Mouse (Mus musculus) MEL (cell line): Measurements from ENCODE around the gene Ppox. TPM values are rescaled to one million over a fixed set of nuclear protein-coding genes. Genes with fewer than 3 reads are reported as not detected.

Experiments used
- DNase-seq: peaks from one replicate; pipeline ENCODE4 v3.0.0; 2011; ENCODE audit warnings: low read depth, low spot score
- H3K27ac ChIP-seq: 2 replicates; pipeline ENCODE4 v1.5.1; 2012; ENCODE audit warnings: low read depth, mild to moderate bottlenecking, control low read depth, low read length, moderate library complexity; ENCODE audit not compliant: control insufficient read depth
- H3K27me3 ChIP-seq, 2 experiments: fragments of 150-350 bp in 1 of 2; sonication (generic) in 1 of 2; 2 replicates each; pipeline ENCODE4 v1.6.1; 2012; ENCODE audit warnings: low read length in 2 of 2, mild to moderate bottlenecking in 2 of 2, improper control_type of control experiment in 1 of 2, moderate library complexity in 1 of 2; ENCODE audit not compliant: insufficient read depth in 2 of 2, control insufficient read depth in 1 of 2
- H3K36me3 ChIP-seq, 2 experiments: 2 replicates each; pipeline ENCODE4 v1.6.1; 2012 to 2014; ENCODE audit warnings: low read length in 2 of 2, improper control_type of control experiment in 1 of 2, inconsistent platforms in 1 of 2, mild to moderate bottlenecking in 1 of 2; ENCODE audit not compliant: insufficient read depth in 2 of 2, control insufficient read depth in 1 of 2
- H3K4me1 ChIP-seq, 2 experiments: fragments of 150-350 bp in 1 of 2; sonication (generic) in 1 of 2; 2 replicates each; pipeline ENCODE4 v1.6.1; 2012; ENCODE audit warnings: low read length in 2 of 2, improper control_type of control experiment in 1 of 2, mild to moderate bottlenecking in 1 of 2; ENCODE audit not compliant: insufficient read depth in 2 of 2, control insufficient read depth in 1 of 2
- H3K4me3 ChIP-seq, 2 experiments: fragments of 150-350 bp in 1 of 2; sonication (generic) in 1 of 2; 2 replicates each; pipeline ENCODE4 v1.5.1; 2012; ENCODE audit warnings: low read depth in 2 of 2, low read length in 2 of 2, mild to moderate bottlenecking in 2 of 2, moderate library complexity in 2 of 2, control low read depth in 1 of 2, improper control_type of control experiment in 1 of 2; ENCODE audit not compliant: control insufficient read depth in 1 of 2, insufficient read depth in 1 of 2
- H3K79me2 ChIP-seq: 2 replicates; pipeline ENCODE4 v1.6.1; 2012; ENCODE audit warnings: mild to moderate bottlenecking, low read length, moderate library complexity; ENCODE audit not compliant: control insufficient read depth, poor library complexity, insufficient read depth
- H3K9ac ChIP-seq: 2 replicates; pipeline ENCODE4 v1.6.1; 2012; ENCODE audit warnings: low read depth, mild to moderate bottlenecking, control low read depth, low read length, moderate library complexity; ENCODE audit not compliant: control insufficient read depth, poor library complexity, severe bottlenecking
- H3K9me3 ChIP-seq: fragments of 150-350 bp; sonication (generic); replicated peaks from 2 replicates; pipeline ENCODE4 v1.6.1; 2012; ENCODE audit warnings: mild to moderate bottlenecking, low read length, improper control_type of control experiment, moderate library complexity; ENCODE audit not compliant: insufficient read depth
- CHD1 ChIP-seq: IDR thresholded peaks from 2 replicates; pipeline ENCODE4 v1.6.1; 2012; ENCODE audit warnings: low read depth, mild to moderate bottlenecking, inconsistent platforms, low read length, improper control_type of control experiment
- CHD2 ChIP-seq: IDR thresholded peaks from 2 replicates; pipeline ENCODE4 v1.6.1; 2011; ENCODE audit warnings: low read length, improper control_type of control experiment
- CTCF ChIP-seq, 3 experiments: IDR thresholded peaks in 2 of 3; conservative IDR thresholded peaks in 1 of 3; 2 replicates each; pipeline ENCODE4 v1.5.1; 2011 to 2012; ENCODE audit warnings: low read length in 3 of 3, low read depth in 2 of 3, mild to moderate bottlenecking in 2 of 3, improper control_type of control experiment in 1 of 3, inconsistent platforms in 1 of 3, mixed read lengths in 1 of 3, moderate library complexity in 1 of 3; ENCODE audit not compliant: control insufficient read depth in 1 of 3, insufficient read depth in 1 of 3, poor library complexity in 1 of 3, severe bottlenecking in 1 of 3
- E2F4 ChIP-seq: IDR thresholded peaks from 2 replicates; pipeline ENCODE4 v1.6.1; 2011; ENCODE audit warnings: low read depth, low read length, improper control_type of control experiment, borderline replicate concordance
- EP300 ChIP-seq, 2 experiments: IDR thresholded peaks; 2 replicates each; pipeline ENCODE4 v1.6.1; 2011; ENCODE audit warnings: improper control_type of control experiment in 2 of 2, low read length in 2 of 2, low read depth in 1 of 2, mild to moderate bottlenecking in 1 of 2
- KAT2A ChIP-seq: conservative IDR thresholded peaks from 2 replicates; pipeline ENCODE4 v1.6.1; 2012; ENCODE audit warnings: low read depth, low read length, improper control_type of control experiment, inconsistent platforms
- MAX ChIP-seq: IDR thresholded peaks from 2 replicates; pipeline ENCODE4 v1.6.1; 2011; ENCODE audit warnings: low read length, improper control_type of control experiment
- MAZ ChIP-seq: IDR thresholded peaks from 2 replicates; pipeline ENCODE4 v1.6.1; 2012; ENCODE audit warnings: low read depth, mild to moderate bottlenecking, inconsistent platforms, low read length, improper control_type of control experiment
- MYB ChIP-seq: IDR thresholded peaks from 2 replicates; pipeline ENCODE4 v1.6.1; 2011; ENCODE audit warnings: mild to moderate bottlenecking, low read depth, low read length, improper control_type of control experiment
- MYC ChIP-seq: IDR thresholded peaks from 2 replicates; pipeline ENCODE4 v1.6.1; 2011; ENCODE audit warnings: low read depth, mild to moderate bottlenecking, low read length, improper control_type of control experiment, moderate library complexity
- POLR2A ChIP-seq, 2 experiments: IDR thresholded peaks; 2 replicates each; pipeline ENCODE4 v1.6.1; 2011 to 2012; ENCODE audit warnings: low read length in 2 of 2, mild to moderate bottlenecking in 2 of 2, control low read depth in 1 of 2, improper control_type of control experiment in 1 of 2, low read depth in 1 of 2, moderate library complexity in 1 of 2; ENCODE audit not compliant: control insufficient read depth in 1 of 2, insufficient read depth in 1 of 2, poor library complexity in 1 of 2
- RAD21 ChIP-seq: IDR thresholded peaks from 2 replicates; pipeline ENCODE4 v1.6.1; 2011; ENCODE audit warnings: mild to moderate bottlenecking, low read depth, low read length, improper control_type of control experiment
- UBTF ChIP-seq: IDR thresholded peaks from 2 replicates; pipeline ENCODE4 v1.6.1; 2012; ENCODE audit warnings: low read depth, mild to moderate bottlenecking, inconsistent platforms, low read length, improper control_type of control experiment, moderate library complexity, borderline replicate concordance; ENCODE audit not compliant: insufficient read depth
- ZKSCAN1 ChIP-seq: IDR thresholded peaks from 2 replicates; pipeline ENCODE4 v1.6.1; 2012; ENCODE audit warnings: low read depth, mild to moderate bottlenecking, inconsistent platforms, low read length, improper control_type of control experiment, moderate library complexity
- polyA plus RNA-seq, 2 experiments: library from polyadenylated mRNA; stranded (reverse) in 1 of 2; unstranded in 1 of 2; fragments of >175 nt in 1 of 2; fragments of >200 nt in 1 of 2; gene quantifications; 2 replicates each; pipeline versions ENCODE4 v1.2.1 to v1.2.4; 2012; ENCODE audit warnings: low replicate concordance in 2 of 2, low read depth in 1 of 2; ENCODE audit not compliant: insufficient read length in 2 of 2, insufficient read depth in 1 of 2, missing spikeins in 1 of 2
- total RNA-seq: library from RNA; depleted of rRNA; stranded (reverse); fragments of 300-350 nt; gene quantifications from 2 replicates; pipeline ENCODE4 v1.2.3, GENCODE M21; 2012

Ppox gene
- total and polyA plus RNA-seq, 3 experiments, result 27.0 to 63.6 TPM; not detected in 1

- no peak for TF ChIP-seq RAD21
- TF ChIP-seq KAT2A, result peak; percentile 36; the same call in 1 of the 2 replicates
- no peak for TF ChIP-seq ZKSCAN1
- peak; percentile 38; the same call in 1 of the 2 replicates for TF ChIP-seq MYC
- TF ChIP-seq CHD2, result no peak
- TF ChIP-seq MAX, result 0 out of 2 replicates have a peak, but pooled peaks have one; percentile 29
- peak; percentile 45; the same call in 1 of the 2 replicates for TF ChIP-seq E2F4
- TF ChIP-seq, all 39 proteins: peak for 17
These were observed 13.5 kb upstream of the Ppox start, which contains the start of gene Ufc1 (continued) for GRCm38 (mm10) chr1:171294298-171295062.

DNA sequence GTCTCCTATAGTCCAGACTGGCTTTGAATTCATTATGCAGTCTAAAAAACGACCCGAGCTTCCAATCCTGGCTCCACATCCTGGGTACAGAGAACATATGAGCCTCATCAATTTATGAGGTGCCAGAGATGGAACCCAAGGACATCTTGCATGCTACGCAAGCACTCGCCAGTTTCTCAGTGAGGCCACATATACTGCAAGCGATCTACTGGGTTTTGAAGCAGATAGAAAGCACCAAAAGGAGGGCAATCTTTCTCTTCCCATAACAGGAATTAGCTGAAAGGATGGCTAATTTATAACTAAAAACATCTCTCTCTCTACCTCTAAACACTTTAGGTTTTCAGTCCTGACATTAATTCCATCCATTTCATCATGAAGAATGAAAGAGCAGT is 12.9 kb upstream of the Ppox start:
- Histone ChIP-seq H3K36me3 (peaks cover 0 to 14% of the 10 kb centered on the region in 2 experiments; a peak in 2 of 4 replicates), H3K4me1 (peaks cover 0 to 9% of the 10 kb centered on the region in 2 experiments; a peak in 3 of 4 replicates), H3K9ac (peak overlapping the region; percentile 99), H3K27me3 (no peaks in the 10 kb centered on the region; a peak in 1 of 4 replicates), H3K79me2 (peaks cover 14% of the 10 kb centered on the region), H3K9me3 (no peaks in the 10 kb centered on the region), H3K27ac (peak overlapping the region; percentile 99; the same call in 1 of the 2 replicates), H3K4me3 (peak overlapping the region; percentile 83 to 100)
- DNase-seq, result peak; percentile 62
- 0 out of 2 replicates have a peak, but pooled peaks have one; percentile 19 for TF ChIP-seq CHD1
- TF ChIP-seq EP300 (IDR thresholded peaks at IDR 0.05; ENCODE audit: low read depth in 1 of 2, low read length in 2 of 2), result no peak
- TF ChIP-seq UBTF, result no peak
- no peak for TF ChIP-seq MYB
- TF ChIP-seq CTCF (IDR thresholded peaks at IDR 0.05 in 2 of 3, conservative IDR thresholded peaks at IDR 0.05 in 1 of 3; ENCODE audit: control insufficient read depth in 1 of 3, insufficient read depth in 1 of 3, low read depth in 2 of 3, low read length in 3 of 3, poor library complexity in 1 of 3, severe bottlenecking in 1 of 3), result no peak

GRCm38 (mm10) chr1:171293351-171293750 is 12.4 kb upstream of the Ppox start:
- Histone ChIP-seq H3K4me3 (peak overlapping the region in 1 of 2 experiments; percentile 83; a peak in 3 of 4 replicates), H3K27ac (no peak overlapping the region), H3K4me1 (peaks cover 0 to 9% of the 10 kb centered on the region in 2 experiments; a peak in 3 of 4 replicates), H3K79me2 (peaks cover 14% of the 10 kb centered on the region), H3K9ac (no peak overlapping the region), H3K36me3 (peaks cover 0 to 14% of the 10 kb centered on the region in 2 experiments; a peak in 2 of 4 replicates), H3K27me3 (no peaks in the 10 kb centered on the region; a peak in 1 of 4 replicates), H3K9me3 (no peaks in the 10 kb centered on the region)
- TF ChIP-seq POLR2A (IDR thresholded peaks at IDR 0.05; ENCODE audit: control insufficient read depth in 1 of 2, insufficient read depth in 1 of 2, low read depth in 1 of 2, low read length in 2 of 2, poor library complexity in 1 of 2), result no peak
- 0 out of 2 replicates have a peak, but pooled peaks have one; percentile 5 for TF ChIP-seq CHD1
- TF ChIP-seq MAZ, result no peak
- DNase-seq, result no peak
